Mouse (Mus musculus) gastrocnemius, adult 8-10 months (tissue): ENCODE measurements at regions not wholly inside any gene's neighbourhood (a gene's known extent, or its start where the extent isn't known, plus 50 kb on each side); places are given as distances from the start of the nearest gene placed in this dataset. TPM values are rescaled to one million over a fixed set of nuclear protein-coding genes. Genes with fewer than 3 reads are reported as not detected.

ENCODE experiments used
- microRNA-seq: library from miRNA; unstranded; fragments of <30 nt; microRNA quantifications from one replicate; pipeline ENCODE4 v1.2.0, GENCODE M21; 2022

Small RNA genes in the stretch of these regions (microRNA-seq; reads per million reads assigned to microRNA genes)
- gene Mir466f-4: not detected
